ENCODE assay signal across 8 mouse cellular contexts in the genomic region with DNA sequence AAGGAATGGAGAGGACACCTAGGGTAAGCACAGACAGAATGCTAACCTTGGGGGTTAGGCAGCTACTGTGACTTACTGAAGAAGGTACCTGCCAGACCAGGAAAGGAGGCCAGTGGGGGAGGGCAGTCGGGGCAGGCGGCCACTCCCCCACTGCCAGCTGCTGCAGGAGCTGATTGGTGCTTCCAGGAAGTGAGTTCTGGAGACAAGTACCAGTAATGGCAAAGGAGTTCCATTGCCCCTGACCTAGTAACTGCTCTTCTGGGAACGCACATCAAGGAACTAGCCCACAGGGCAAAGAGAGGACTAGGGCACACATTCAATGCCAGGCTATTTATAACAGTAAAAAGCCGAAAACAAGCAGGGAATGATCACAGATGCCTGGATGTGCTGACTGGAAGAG. TPM values are rescaled to one million over a fixed set of nuclear protein-coding genes. Genes with fewer than 3 reads are reported as not detected.
A peak's percentile ranks its signal among the peaks of the same experiment; 100 is the strongest.
DNase-seq lines count a peak whose midpoint lies in the region; ATAC-seq and TF ChIP-seq lines count a peak whose summit lies in the region.

No protein-coding gene starts in this region.

- H3K9me3 ChIP-seq in lung, embryonic 16.5 days (ENCODE audit: control insufficient read depth, low read length), result no peaks in the 10 kb centered on the region
- no peaks in the 10 kb centered on the region for H3K9me3 ChIP-seq in forebrain, embryonic 12.5 days

- WGBS in lung, adult 2 months, result 34% methylated on average over 4 of the region's 4 CpGs
- 49% methylated on average over 4 of the region's 4 CpGs for WGBS in lung, embryonic 16.5 days
- WGBS in forebrain, embryonic 12.5 days, result 80% methylated on average over 4 of the region's 4 CpGs

- DNase-seq in lung, adult 18-20 months, result peak; percentile 48 to 62
- no peak for DNase-seq in lung, adult 2 months
- peak; percentile 48 for DNase-seq in cerebellum, adult 9-11 months
- DNase-seq in heart, postnatal 10 days, result peak; percentile 61 to 67
- DNase-seq in right cerebral cortex, postnatal 36 days (ENCODE audit: low spot score in 2 of 2), result no peak
- no peak for DNase-seq in layer of hippocampus, adult 18-20 months (ENCODE audit: low spot score in 2 of 2)

- no peaks in the 10 kb centered on the region for H3K27me3 ChIP-seq in lung, embryonic 16.5 days (ENCODE audit: control insufficient read depth, insufficient read depth, low read depth, low read length)
- H3K27me3 ChIP-seq in forebrain, embryonic 12.5 days, result no peaks in the 10 kb centered on the region

- H3K27ac ChIP-seq in lung, embryonic 16.5 days (ENCODE audit: low read length), result 0 out of 2 replicates have a peak overlapping the region, but pooled peaks have one; percentile 24
- H3K27ac ChIP-seq in forebrain, embryonic 12.5 days, result no peak overlapping the region

- H3K4me2 ChIP-seq in lung, embryonic 16.5 days (ENCODE audit: low read depth, low read length), result no peak overlapping the region
- no peak overlapping the region for H3K4me2 ChIP-seq in forebrain, embryonic 12.5 days

- intact Hi-C loops in heart, postnatal 10 days (cut with DNase I), result no loop called here

- H3K36me3 ChIP-seq in lung, embryonic 16.5 days (ENCODE audit: control insufficient read depth, insufficient read depth, low read length), result no peaks in the 10 kb centered on the region
- peaks cover 11% of the 10 kb centered on the region for H3K36me3 ChIP-seq in forebrain, embryonic 12.5 days (replicated peaks)

- no peak for TF ChIP-seq CTCF in lung, adult 2 months (IDR thresholded peaks at IDR 0.05; ENCODE audit: insufficient read depth, low read length)

- no peak for ATAC-seq in lung, embryonic 16.5 days (ENCODE audit: low read depth)
- ATAC-seq in forebrain, embryonic 12.5 days (ENCODE audit: low FRiP score), result no peak

- no peak overlapping the region for H3K9ac ChIP-seq in lung, embryonic 16.5 days (ENCODE audit: low read length)
- no peak overlapping the region for H3K9ac ChIP-seq in forebrain, embryonic 12.5 days

- no peak for TF ChIP-seq POLR2A in lung, adult 2 months (IDR thresholded peaks at IDR 0.05; ENCODE audit: borderline replicate concordance, extremely low read depth, low read depth, low read length)

- H3K4me1 ChIP-seq in lung, adult 2 months (ENCODE audit: control insufficient read depth, insufficient read depth, low read length), result peaks cover 35% of the 10 kb centered on the region
- peaks cover 40% of the 10 kb centered on the region for H3K4me1 ChIP-seq in lung, embryonic 16.5 days (replicated peaks; ENCODE audit: control insufficient read depth, insufficient read depth, low read length)
- peaks cover 51% of the 10 kb centered on the region for H3K4me1 ChIP-seq in forebrain, embryonic 12.5 days

- H3K4me3 ChIP-seq in lung, adult 2 months (replicated peaks; ENCODE audit: extremely low read depth, low read depth, low read length), result no peak overlapping the region
- H3K4me3 ChIP-seq in lung, embryonic 16.5 days (ENCODE audit: low read length), result no peak overlapping the region
- H3K4me3 ChIP-seq in forebrain, embryonic 12.5 days (replicated peaks), result no peak overlapping the region

RNA-seq across cellular contexts. Expression of gene Rab11b, which starts 3.1 kb away (rescaled TPM):
- 389 and 406 TPM in 2 replicates for polyA plus RNA-seq in lung, adult 2 months (2012; rRNA removed)
- total RNA-seq in heart, postnatal 10 days (2021), result 100 to 1,000 TPM; 343 to 349 TPM
- polyA plus RNA-seq in lung, embryonic 16.5 days (2015; fragmentation: Nextera tagmentation; extraction: Ambion mirVana), result 279 and 289 TPM in 2 replicates
- 377 and 388 TPM in 2 replicates for polyA plus RNA-seq in forebrain, embryonic 12.5 days (2016; fragmentation: Nextera tagmentation; extraction: Ambion mirVana)
- 100 to 1,000 TPM; 341 to 345 TPM for total RNA-seq in layer of hippocampus, adult 18-20 months (2021)

RNA-seq across cellular contexts. Expression of gene Angptl4, which starts 24.4 kb away (rescaled TPM):
- polyA plus RNA-seq in lung, adult 2 months (2012; rRNA removed), result 34.6 and 87.6 TPM in 2 replicates
- total RNA-seq in heart, postnatal 10 days (2021), result 100 to 1,000 TPM in 1 of 2 experiments, 10 to 100 TPM in 1; 34.9 to 119 TPM
- polyA plus RNA-seq in lung, embryonic 16.5 days (2015; fragmentation: Nextera tagmentation; extraction: Ambion mirVana), result 46.1 and 48.3 TPM in 2 replicates
- polyA plus RNA-seq in forebrain, embryonic 12.5 days (2016; fragmentation: Nextera tagmentation; extraction: Ambion mirVana), result 11.4 and 13.3 TPM in 2 replicates
- total RNA-seq in layer of hippocampus, adult 18-20 months (2021), result 1 to 10 TPM; 2.6 to 3.5 TPM

RNA-seq across cellular contexts. Expression of gene March2, which starts 38.8 kb away (rescaled TPM):
- 114 and 126 TPM in 2 replicates for polyA plus RNA-seq in lung, adult 2 months (2012; rRNA removed)
- 100 to 1,000 TPM; 120 to 121 TPM for total RNA-seq in heart, postnatal 10 days (2021)
- 61.8 and 72.0 TPM in 2 replicates for polyA plus RNA-seq in lung, embryonic 16.5 days (2015; fragmentation: Nextera tagmentation; extraction: Ambion mirVana)
- polyA plus RNA-seq in forebrain, embryonic 12.5 days (2016; fragmentation: Nextera tagmentation; extraction: Ambion mirVana), result 42.4 and 48.7 TPM in 2 replicates
- 10 to 100 TPM; 86.2 to 87.1 TPM for total RNA-seq in layer of hippocampus, adult 18-20 months (2021)

RNA-seq across cellular contexts. Expression of gene Kank3, which starts 53.1 kb away (rescaled TPM):
- polyA plus RNA-seq in lung, adult 2 months (2012; rRNA removed), result 395 and 450 TPM in 2 replicates
- 10 to 100 TPM; 78.7 to 84.2 TPM for total RNA-seq in heart, postnatal 10 days (2021)
- polyA plus RNA-seq in lung, embryonic 16.5 days (2015; fragmentation: Nextera tagmentation; extraction: Ambion mirVana), result 78.8 and 89.6 TPM in 2 replicates
- polyA plus RNA-seq in forebrain, embryonic 12.5 days (2016; fragmentation: Nextera tagmentation; extraction: Ambion mirVana), result 27.3 and 27.8 TPM in 2 replicates
- total RNA-seq in layer of hippocampus, adult 18-20 months (2021), result 10 to 100 TPM; 27.6 to 28.8 TPM

Comparison
In these comparisons a context has a peak if more than half of its experiments do, and no peak if none do; other contexts are left out.
1. DNase-seq: peak in lung, adult 18-20 months (2 of 2), cerebellum, adult 9-11 months (single experiment) and heart, postnatal 10 days (2 of 2); none in lung, adult 2 months (single experiment), right cerebral cortex, postnatal 36 days (0 of 2) and layer of hippocampus, adult 18-20 months (0 of 2).